Mouse (Mus musculus): ENCODE results near the gene Ddost. TPM values are rescaled to one million over a fixed set of nuclear protein-coding genes. Genes with fewer than 3 reads are reported as not detected.

The Ddost gene
- polyA plus RNA-seq, 1 experiment from 2014 or later: 349 TPM

- no peak overlapping the region for H3K27ac ChIP-seq
- no peak for DNase-seq (ENCODE audit: low spot score)
- H3K36me3 ChIP-seq: no peaks in the 10 kb centered on the region
- WGBS: 85% methylated on average over 13 of the region's 13 CpGs
- no peaks in the 10 kb centered on the region for H3K9me3 ChIP-seq
- peaks cover 18% of the 10 kb centered on the region; the same call in 1 of the 2 replicates for H3K27me3 ChIP-seq (ENCODE audit: insufficient read depth, poor library complexity, severe bottlenecking)
- no peak overlapping the region for H3K4me3 ChIP-seq
- no peaks in the 10 kb centered on the region for H3K4me1 ChIP-seq
Observed at GRCm38 (mm10) chr4:138292028-138292427, 12.5 kb upstream of the Ddost start.

DNA sequence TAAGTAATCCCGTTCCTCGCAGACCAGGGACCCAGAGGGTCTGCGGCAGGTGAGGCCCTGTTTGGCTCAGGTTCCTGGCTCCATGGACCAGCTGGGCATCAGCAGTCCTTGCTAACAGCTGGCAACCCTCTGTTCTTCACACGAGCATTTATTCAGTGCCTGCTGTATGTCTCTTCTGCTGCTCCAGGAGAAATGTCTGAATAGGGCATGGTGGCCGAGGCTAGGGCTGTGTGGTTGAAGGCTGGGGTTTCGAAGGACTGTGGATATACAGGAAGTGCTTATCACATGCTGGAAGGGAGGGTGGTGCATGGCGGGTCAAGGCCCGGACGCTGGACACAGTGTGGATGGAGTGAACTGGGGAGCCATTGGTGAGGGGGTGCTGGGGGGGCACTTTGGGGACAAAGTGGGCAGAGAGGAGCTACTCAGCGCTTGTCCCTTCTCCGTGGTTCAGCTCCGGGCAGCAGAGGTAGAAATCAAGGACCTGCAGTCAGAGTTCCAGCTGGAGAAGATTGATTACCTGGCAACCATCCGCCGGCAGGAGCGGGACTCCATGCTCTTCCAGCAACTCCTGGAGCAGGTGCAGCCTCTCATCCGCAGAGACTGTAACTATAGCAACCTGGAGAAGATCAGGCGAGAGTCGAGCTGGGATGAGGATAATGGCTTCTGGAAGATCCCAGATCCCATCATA is 11.1 kb upstream of the Ddost start:
- H3K4me1 ChIP-seq: no peaks in the 10 kb centered on the region

GRCm38 (mm10) chr4:138293949-138294550 is 10.5 kb upstream of the Ddost start:
- no peak for DNase-seq (ENCODE audit: low spot score)
- H3K36me3 ChIP-seq: no peaks in the 10 kb centered on the region
- H3K4me1 ChIP-seq: no peaks in the 10 kb centered on the region
- WGBS: 78% methylated on average over 10 of the region's 14 CpGs
- peaks cover 4% of the 10 kb centered on the region; the same call in 1 of the 2 replicates for H3K27me3 ChIP-seq (ENCODE audit: insufficient read depth, poor library complexity, severe bottlenecking)
- no peak overlapping the region for H3K27ac ChIP-seq
- H3K4me3 ChIP-seq: no peak overlapping the region
- no peaks in the 10 kb centered on the region for H3K9me3 ChIP-seq

More for the DNA sequence above, 11.1 kb upstream of the Ddost start:
- H3K9me3 ChIP-seq: no peaks in the 10 kb centered on the region
- 81% methylated on average over 18 of the region's 18 CpGs for WGBS
- peaks cover 4% of the 10 kb centered on the region; the same call in 1 of the 2 replicates for H3K27me3 ChIP-seq (ENCODE audit: insufficient read depth, poor library complexity, severe bottlenecking)
- no peaks in the 10 kb centered on the region for H3K36me3 ChIP-seq
- DNase-seq (ENCODE audit: low spot score): no peak
- H3K27ac ChIP-seq: no peak overlapping the region
- no peak overlapping the region for H3K4me3 ChIP-seq

GRCm38 (mm10) chr4:138301271-138301780 is 3.2 kb upstream of the Ddost start:
- Histone ChIP-seq H3K27me3 (ENCODE audit: insufficient read depth, poor library complexity, severe bottlenecking) (no peaks in the 10 kb centered on the region), H3K4me1 (peaks cover 22% of the 10 kb centered on the region), H3K27ac (no peak overlapping the region), H3K36me3 (peaks cover under 1% of the 10 kb centered on the region; the same call in 1 of the 2 replicates), H3K4me3 (no peak overlapping the region), H3K9me3 (no peaks in the 10 kb centered on the region)
- no peak for DNase-seq (ENCODE audit: low spot score)
- WGBS: 79% methylated on average over 10 of the region's 10 CpGs

- H3K36me3 ChIP-seq: peaks cover 17% of the 10 kb centered on the region
- peaks cover 22% of the 10 kb centered on the region for H3K4me1 ChIP-seq
- H3K27me3 ChIP-seq (ENCODE audit: insufficient read depth, poor library complexity, severe bottlenecking): no peaks in the 10 kb centered on the region
- 87% methylated on average over 3 of the region's 3 CpGs for WGBS
- H3K27ac ChIP-seq: no peak overlapping the region
- no peaks in the 10 kb centered on the region for H3K9me3 ChIP-seq
- DNase-seq (ENCODE audit: low spot score): no peak
- 0 out of 2 replicates have a peak overlapping the region, but pooled peaks have one; percentile 98 for H3K4me3 ChIP-seq
Observed at GRCm38 (mm10) chr4:138303011-138303410, 1.5 kb upstream of the Ddost start.

GRCm38 (mm10) chr4:138303742-138304141 is 788 bp upstream of the Ddost start:
- Histone ChIP-seq H3K27ac (peak overlapping the region; percentile 93), H3K36me3 (peaks cover 25% of the 10 kb centered on the region), H3K4me3 (peak overlapping the region; percentile 98), H3K4me1 (peaks cover 22% of the 10 kb centered on the region), H3K9me3 (no peaks in the 10 kb centered on the region), H3K27me3 (ENCODE audit: insufficient read depth, poor library complexity, severe bottlenecking) (no peaks in the 10 kb centered on the region)
- DNase-seq (ENCODE audit: low spot score): no peak
- WGBS: 20% methylated on average over 18 of the region's 18 CpGs

DNA sequence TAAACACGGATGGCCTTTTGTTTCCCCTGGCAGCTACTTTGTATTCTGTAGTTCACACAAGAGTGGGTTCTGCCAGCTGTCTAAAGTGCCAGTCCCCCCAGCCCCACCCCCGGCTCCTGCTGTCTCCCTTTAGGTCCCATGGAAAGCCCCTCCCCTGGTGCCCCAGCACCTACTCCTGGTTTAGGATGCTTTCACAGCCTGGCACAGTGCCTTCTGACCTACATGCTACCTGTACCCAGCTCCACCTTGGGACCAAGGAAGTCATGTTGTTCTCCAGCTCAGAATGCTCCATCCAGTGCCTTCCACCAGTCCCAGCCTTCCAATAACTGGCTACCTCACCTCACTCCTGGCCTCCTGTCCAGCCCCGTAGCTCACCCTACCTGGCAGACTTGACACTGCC is 2.5 kb downstream of the Ddost start:
- no peaks in the 10 kb centered on the region for H3K27me3 ChIP-seq (ENCODE audit: insufficient read depth, poor library complexity, severe bottlenecking)
- H3K4me1 ChIP-seq: peaks cover 22% of the 10 kb centered on the region
- H3K27ac ChIP-seq: no peak overlapping the region
- no peaks in the 10 kb centered on the region for H3K9me3 ChIP-seq
- H3K4me3 ChIP-seq: no peak overlapping the region
- DNase-seq (ENCODE audit: low spot score): peak; percentile 64
- WGBS: 88% methylated on average over 3 of the region's 3 CpGs
- peaks cover 57% of the 10 kb centered on the region for H3K36me3 ChIP-seq

GRCm38 (mm10) chr4:138307739-138308138 is 3.2 kb downstream of the Ddost start:
- Histone ChIP-seq H3K27me3 (ENCODE audit: insufficient read depth, poor library complexity, severe bottlenecking) (no peaks in the 10 kb centered on the region), H3K9me3 (no peaks in the 10 kb centered on the region), H3K36me3 (peaks cover 65% of the 10 kb centered on the region), H3K4me3 (no peak overlapping the region), H3K4me1 (peaks cover 22% of the 10 kb centered on the region), H3K27ac (no peak overlapping the region)
- 93% methylated on average over 12 of the region's 12 CpGs for WGBS
- no peak for DNase-seq (ENCODE audit: low spot score)

GRCm38 (mm10) chr4:138310311-138310910 is 5.9 kb downstream of the Ddost start:
- no peak overlapping the region for H3K27ac ChIP-seq
- DNase-seq (ENCODE audit: low spot score): no peak
- no peak overlapping the region for H3K4me3 ChIP-seq
- no peaks in the 10 kb centered on the region for H3K27me3 ChIP-seq (ENCODE audit: insufficient read depth, poor library complexity, severe bottlenecking)
- H3K36me3 ChIP-seq: peaks cover 91% of the 10 kb centered on the region
- H3K9me3 ChIP-seq: no peaks in the 10 kb centered on the region
- 93% methylated on average over 19 of the region's 19 CpGs for WGBS
- H3K4me1 ChIP-seq: peaks cover 6% of the 10 kb centered on the region

DNA sequence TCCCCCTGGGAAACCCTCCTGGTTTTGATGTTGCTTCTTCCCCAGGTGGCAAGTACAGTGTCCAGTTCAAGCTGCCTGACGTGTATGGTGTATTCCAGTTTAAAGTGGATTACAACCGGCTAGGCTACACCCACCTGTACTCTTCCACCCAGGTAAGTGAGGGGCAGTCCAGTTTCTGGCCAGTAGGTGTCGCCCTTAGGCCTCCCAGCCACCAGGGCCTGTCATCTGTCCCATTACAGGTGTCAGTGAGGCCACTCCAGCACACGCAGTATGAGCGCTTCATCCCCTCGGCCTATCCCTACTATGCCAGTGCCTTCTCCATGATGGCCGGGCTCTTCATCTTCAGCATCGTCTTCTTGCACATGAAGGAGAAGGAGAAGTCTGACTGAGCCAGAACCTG is 7.1 kb downstream of the Ddost start:
- Histone ChIP-seq H3K9me3 (no peaks in the 10 kb centered on the region), H3K27me3 (ENCODE audit: insufficient read depth, poor library complexity, severe bottlenecking) (no peaks in the 10 kb centered on the region), H3K27ac (no peak overlapping the region), H3K4me3 (no peak overlapping the region), H3K36me3 (peaks cover 96% of the 10 kb centered on the region), H3K4me1 (no peaks in the 10 kb centered on the region)
- WGBS: 66% methylated on average over 8 of the region's 8 CpGs
- peak; percentile 76 for DNase-seq (ENCODE audit: low spot score)

DNA sequence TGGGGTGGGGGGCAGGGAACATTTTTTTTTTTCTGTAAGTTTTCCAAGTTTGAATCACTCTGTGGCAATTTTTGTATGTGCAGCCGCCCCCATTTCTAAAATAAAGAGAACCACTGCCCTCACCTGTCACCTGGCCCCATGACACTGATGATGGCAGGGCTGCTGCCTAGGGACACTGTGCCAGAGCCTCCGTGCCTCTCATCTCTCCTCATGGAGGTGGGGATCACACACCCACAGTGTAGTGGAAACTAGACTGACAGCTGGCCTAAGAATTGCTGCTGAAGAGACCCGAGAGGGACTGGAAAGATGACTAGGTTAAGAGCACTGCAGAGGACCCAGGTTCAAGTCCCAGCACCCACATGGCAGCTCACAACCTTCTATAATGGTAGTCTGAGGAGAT is 7.6 kb downstream of the Ddost start:
- Histone ChIP-seq H3K36me3 (peaks cover 96% of the 10 kb centered on the region), H3K4me1 (no peaks in the 10 kb centered on the region), H3K9me3 (no peaks in the 10 kb centered on the region), H3K27me3 (ENCODE audit: insufficient read depth, poor library complexity, severe bottlenecking) (no peaks in the 10 kb centered on the region), H3K4me3 (no peak overlapping the region), H3K27ac (no peak overlapping the region)
- DNase-seq (ENCODE audit: low spot score): peak; percentile 63
- WGBS: 97% methylated on average over 3 of the region's 3 CpGs

GRCm38 (mm10) chr4:138313021-138313420 is 8.5 kb downstream of the Ddost start:
- Histone ChIP-seq H3K4me3 (no peak overlapping the region), H3K4me1 (no peaks in the 10 kb centered on the region), H3K36me3 (peaks cover 94% of the 10 kb centered on the region), H3K27ac (no peak overlapping the region), H3K9me3 (no peaks in the 10 kb centered on the region), H3K27me3 (ENCODE audit: insufficient read depth, poor library complexity, severe bottlenecking) (0 out of 2 replicates have a peak, but pooled peaks cover 4% of the 10 kb centered on the region)
- DNase-seq (ENCODE audit: low spot score): no peak
- 90% methylated on average over 11 of the region's 11 CpGs for WGBS

- H3K9me3 ChIP-seq: no peaks in the 10 kb centered on the region
- H3K36me3 ChIP-seq: peaks cover 86% of the 10 kb centered on the region
- WGBS: 79% methylated on average over 4 of the region's 4 CpGs
- no peaks in the 10 kb centered on the region for H3K4me1 ChIP-seq
- H3K4me3 ChIP-seq: no peak overlapping the region
- no peak overlapping the region for H3K27ac ChIP-seq
- DNase-seq (ENCODE audit: low spot score): peak; percentile 73
- H3K27me3 ChIP-seq (ENCODE audit: insufficient read depth, poor library complexity, severe bottlenecking): 0 out of 2 replicates have a peak, but pooled peaks cover 4% of the 10 kb centered on the region
Observed at GRCm38 (mm10) chr4:138313795-138314194, 9.3 kb downstream of the Ddost start.
